Mouse (Mus musculus) forebrain, embryonic 15.5 days (tissue): ENCODE data around the gene Rpl38. TPM values are rescaled to one million over a fixed set of nuclear protein-coding genes. Genes with fewer than 3 reads are reported as not detected.

Experiments
- ATAC-seq: fragments of 200-750 bp; cut with Nextera tagmentation; replicated peaks from 2 replicates; pipeline ENCODE4 v1.8.0; 2017; ENCODE audit warnings: mild to moderate bottlenecking, moderate TSS enrichment, moderate library complexity
- H3K27ac ChIP-seq: fragments of 300-500 bp; sonication (generic); replicated peaks from 2 replicates; pipeline ENCODE4 v1.5.1; 2015; ENCODE audit warnings: mild to moderate bottlenecking, inconsistent platforms
- H3K27me3 ChIP-seq: fragments of 300-500 bp; sonication (generic); 2 replicates; pipeline ENCODE4 v1.6.1; 2015; ENCODE audit warnings: inconsistent platforms
- H3K36me3 ChIP-seq: fragments of 300-500 bp; sonication (generic); 2 replicates; pipeline ENCODE4 v1.6.1; 2015; ENCODE audit warnings: mild to moderate bottlenecking, inconsistent platforms
- H3K4me1 ChIP-seq: fragments of 300-500 bp; sonication (generic); 2 replicates; pipeline ENCODE4 v1.6.1; 2015; ENCODE audit warnings: inconsistent platforms
- H3K4me2 ChIP-seq: fragments of 300-500 bp; sonication (generic); replicated peaks from 2 replicates; pipeline ENCODE4 v1.6.1; 2015; ENCODE audit warnings: mild to moderate bottlenecking, inconsistent platforms
- H3K4me3 ChIP-seq: fragments of 300-500 bp; sonication (generic); 2 replicates; pipeline ENCODE4 v1.5.1; 2015; ENCODE audit warnings: mild to moderate bottlenecking, inconsistent platforms
- H3K9ac ChIP-seq: fragments of 300-500 bp; sonication (generic); replicated peaks from 2 replicates; pipeline ENCODE4 v1.6.1; 2015; ENCODE audit warnings: mild to moderate bottlenecking, inconsistent platforms
- H3K9me3 ChIP-seq: fragments of 300-500 bp; sonication (generic); 2 replicates; pipeline ENCODE4 v1.6.1; 2016; ENCODE audit warnings: inconsistent platforms
- WGBS: fragments of 180-500 bp; shearing (Covaris S2); methylation state at CpG from one replicate; pipeline ENCODE4 v1.1.7; 2015; ENCODE audit warnings: mixed read lengths; 5-methylcytosine and 5-hydroxymethylcytosine counted together
- polyA plus RNA-seq: library from polyadenylated mRNA; unstranded; fragments of >200 nt; fragmentation: Nextera tagmentation; extraction: Ambion mirVana; gene quantifications from 2 replicates; pipeline ENCODE4 v1.2.1, GENCODE M21; 2015

Gene Rpl38
- polyA plus RNA-seq, 1 experiment from 2014 or later = 787 TPM

DNA sequence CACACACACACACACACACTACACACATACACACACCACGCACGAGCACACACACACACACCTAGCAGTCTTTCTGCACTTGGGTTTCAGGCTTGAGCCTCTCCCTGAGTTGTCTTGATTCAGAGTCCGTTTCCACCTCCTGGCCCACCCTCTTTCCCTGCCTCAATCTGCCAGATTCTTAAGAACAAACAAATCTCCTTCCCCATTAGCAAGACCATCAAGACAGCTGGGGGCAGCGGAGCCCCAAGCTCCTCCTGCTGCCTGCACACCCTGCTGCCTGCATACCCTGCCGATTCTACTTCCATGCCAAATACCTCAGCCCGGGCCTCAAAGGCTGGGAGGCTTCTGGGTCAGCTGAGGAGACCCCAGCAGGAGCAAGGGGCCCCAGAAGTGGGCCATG, 27.7 kb upstream of the Rpl38 start:
- no peak overlapping the region for H3K9ac ChIP-seq
- no peak for ATAC-seq
- WGBS = 32% methylated on average over 6 of the region's 6 CpGs

DNA sequence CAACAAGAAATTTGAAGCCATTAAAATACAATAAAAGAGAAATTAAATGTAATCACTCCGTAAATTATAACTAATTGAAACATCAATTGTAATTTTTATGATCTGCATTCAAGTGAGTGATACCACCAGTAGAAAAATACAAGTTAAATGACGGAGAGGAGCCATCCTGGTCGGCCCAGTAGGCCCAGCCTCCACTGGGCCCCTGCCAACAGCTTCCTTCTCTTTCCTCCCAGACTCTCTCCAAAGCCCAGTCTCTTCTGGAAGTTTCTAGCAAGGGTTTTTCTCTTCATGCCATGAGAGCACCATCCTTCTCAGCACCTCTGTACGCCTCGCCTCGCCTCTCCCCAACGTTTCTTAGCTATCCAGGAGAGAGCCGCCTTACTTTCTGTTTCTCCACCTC, 27.2 kb upstream of the Rpl38 start:
- WGBS = 85% methylated on average over 8 of the region's 8 CpGs
- no peak for ATAC-seq
- H3K9me3 ChIP-seq = no peaks in the 10 kb centered on the region
- no peak overlapping the region for H3K9ac ChIP-seq
- H3K36me3 ChIP-seq = no peaks in the 10 kb centered on the region
- peaks cover 33% of the 10 kb centered on the region for H3K4me1 ChIP-seq
- H3K4me3 ChIP-seq = no peak overlapping the region
- peaks cover 6% of the 10 kb centered on the region; the same call in 1 of the 2 replicates for H3K27me3 ChIP-seq
- no peak overlapping the region for H3K4me2 ChIP-seq
- H3K27ac ChIP-seq = no peak overlapping the region

More for the DNA sequence above, 27.7 kb upstream of the Rpl38 start:
- Histone ChIP-seq H3K27me3 (peaks cover 6% of the 10 kb centered on the region; the same call in 1 of the 2 replicates), H3K4me2 (no peak overlapping the region), H3K9me3 (no peaks in the 10 kb centered on the region), H3K36me3 (no peaks in the 10 kb centered on the region), H3K4me3 (no peak overlapping the region), H3K4me1 (peaks cover 33% of the 10 kb centered on the region), H3K27ac (no peak overlapping the region)

DNA sequence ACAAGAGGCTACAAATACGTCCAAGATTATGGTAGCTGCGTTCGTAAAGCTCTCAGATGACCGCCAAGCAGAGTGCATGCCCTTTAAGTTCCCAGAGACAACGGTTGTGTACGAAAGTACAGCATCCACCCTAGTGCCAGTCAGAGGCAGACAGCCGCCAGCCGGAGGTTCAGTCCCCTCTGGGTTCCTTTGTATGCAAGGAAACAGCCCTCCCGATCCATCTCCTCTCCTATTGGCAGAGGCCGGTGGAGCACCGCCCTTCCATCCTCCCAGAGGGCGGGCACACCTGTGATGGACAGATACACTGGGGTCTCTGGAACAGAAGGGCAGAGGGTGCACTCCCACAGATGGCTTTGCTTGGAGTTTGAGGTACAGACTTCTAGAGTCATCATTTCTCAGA, 26.1 kb upstream of the Rpl38 start:
- no peaks in the 10 kb centered on the region for H3K9me3 ChIP-seq
- H3K4me1 ChIP-seq = peaks cover 25% of the 10 kb centered on the region
- H3K27me3 ChIP-seq = peaks cover 6% of the 10 kb centered on the region; the same call in 1 of the 2 replicates
- H3K4me3 ChIP-seq = no peak overlapping the region
- H3K27ac ChIP-seq = no peak overlapping the region
- WGBS = 39% methylated on average over 12 of the region's 12 CpGs
- H3K4me2 ChIP-seq = no peak overlapping the region
- H3K36me3 ChIP-seq = no peaks in the 10 kb centered on the region
- no peak overlapping the region for H3K9ac ChIP-seq
- peak; percentile 69 for ATAC-seq

DNA sequence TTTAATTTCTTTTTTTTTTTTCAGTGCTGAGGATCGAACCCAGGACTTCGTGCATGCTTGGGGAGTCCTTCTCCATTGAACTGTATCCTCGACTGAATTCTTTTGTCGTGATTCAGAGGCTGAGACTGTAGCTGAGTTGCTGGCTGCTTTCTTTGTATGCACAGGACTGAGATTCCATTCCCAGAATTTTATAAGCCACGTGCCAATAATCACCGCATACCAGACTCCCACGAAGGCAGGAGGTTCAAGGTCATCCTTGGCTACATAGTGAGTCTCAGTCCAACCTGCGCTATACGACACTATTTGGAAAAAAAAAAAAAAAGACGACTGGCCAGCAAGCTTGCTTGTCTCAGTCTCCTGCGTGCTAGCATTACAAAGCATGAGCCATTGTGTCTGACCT, 25.4 kb upstream of the Rpl38 start:
- Histone ChIP-seq H3K27ac (no peak overlapping the region), H3K9ac (no peak overlapping the region), H3K9me3 (no peaks in the 10 kb centered on the region), H3K4me1 (peaks cover 21% of the 10 kb centered on the region), H3K36me3 (no peaks in the 10 kb centered on the region), H3K27me3 (peaks cover 6% of the 10 kb centered on the region; the same call in 1 of the 2 replicates), H3K4me3 (no peak overlapping the region), H3K4me2 (no peak overlapping the region)
- ATAC-seq = no peak
- WGBS = 75% methylated on average over 11 of the region's 11 CpGs

DNA sequence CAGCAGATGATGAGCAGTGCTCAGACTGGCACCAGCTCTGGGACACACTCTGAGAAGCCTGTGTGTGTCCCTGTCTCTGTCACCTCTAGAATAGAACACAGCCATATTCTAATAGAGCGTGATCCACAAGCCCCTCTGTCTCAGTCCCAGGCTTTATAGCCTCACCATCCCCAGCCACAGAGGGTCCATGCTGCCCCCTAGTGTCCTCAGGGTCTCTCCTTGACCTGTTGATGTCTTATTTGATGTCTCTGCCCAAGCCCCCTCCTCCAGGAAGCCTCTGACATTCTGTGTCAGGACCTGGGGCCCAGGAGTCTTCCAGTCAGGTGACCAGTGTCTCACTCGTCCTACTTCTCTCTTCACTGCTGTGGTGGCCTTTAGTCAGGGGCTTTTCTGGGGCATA, 24.2 kb upstream of the Rpl38 start:
- no peak for ATAC-seq
- no peak overlapping the region for H3K27ac ChIP-seq
- no peaks in the 10 kb centered on the region for H3K36me3 ChIP-seq
- no peaks in the 10 kb centered on the region for H3K9me3 ChIP-seq
- H3K4me1 ChIP-seq = peaks cover 18% of the 10 kb centered on the region
- WGBS = 29% methylated on average over 2 of the region's 2 CpGs
- no peak overlapping the region for H3K4me2 ChIP-seq
- peaks cover 6% of the 10 kb centered on the region; the same call in 1 of the 2 replicates for H3K27me3 ChIP-seq
- H3K4me3 ChIP-seq = no peak overlapping the region
- no peak overlapping the region for H3K9ac ChIP-seq

DNA sequence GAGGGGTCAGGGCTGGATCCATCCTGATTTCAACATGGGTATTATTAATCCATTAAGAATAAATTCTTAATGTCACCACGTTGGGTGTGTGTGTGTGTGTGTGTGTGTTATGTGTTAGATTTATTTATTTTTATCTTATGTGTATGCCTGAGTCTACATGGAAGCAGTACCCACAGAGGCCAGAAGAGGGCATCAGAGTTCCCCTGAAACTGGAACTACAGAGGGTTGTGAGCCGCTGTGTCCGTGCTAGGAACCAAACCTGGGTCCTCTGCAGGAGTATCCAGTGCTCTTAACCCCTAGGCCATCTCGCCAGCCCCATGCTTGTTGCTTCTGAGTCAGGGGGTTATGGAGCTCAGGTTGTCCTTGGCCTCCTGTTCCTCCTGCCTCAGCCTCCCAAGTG, 18.8 kb upstream of the Rpl38 start:
- WGBS = 71% methylated on average over 4 of the region's 4 CpGs
- Histone ChIP-seq H3K9ac (no peak overlapping the region), H3K4me1 (peaks cover 6% of the 10 kb centered on the region), H3K4me3 (no peak overlapping the region), H3K36me3 (no peaks in the 10 kb centered on the region), H3K27me3 (0 out of 2 replicates have a peak, but pooled peaks cover 4% of the 10 kb centered on the region), H3K4me2 (no peak overlapping the region), H3K27ac (no peak overlapping the region), H3K9me3 (no peaks in the 10 kb centered on the region)
- no peak for ATAC-seq

DNA sequence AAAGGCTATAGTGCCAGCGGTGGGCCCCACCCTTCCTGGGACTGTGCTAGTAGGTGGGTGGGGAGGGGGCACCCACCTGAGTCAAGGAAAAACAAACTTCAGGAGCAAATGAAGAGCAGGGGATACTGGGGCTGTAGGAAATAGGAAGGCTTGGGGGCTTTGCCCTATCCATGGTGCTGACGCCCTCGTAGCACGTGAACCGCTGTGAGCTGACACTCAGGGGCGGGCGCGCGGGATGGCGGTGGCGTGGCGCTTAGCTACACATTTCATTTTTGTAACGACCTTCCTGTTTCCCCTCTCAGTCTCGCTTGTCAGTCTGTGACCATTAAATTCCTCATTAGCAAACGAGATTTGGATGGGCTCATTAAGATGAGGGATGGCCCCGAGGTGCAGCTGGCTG, 15.8 kb upstream of the Rpl38 start:
- 5% methylated on average over 16 of the region's 16 CpGs for WGBS
- ATAC-seq = no peak; the same call in 1 of the 2 replicates
- H3K4me1 ChIP-seq = peaks cover 6% of the 10 kb centered on the region
- no peak overlapping the region for H3K4me3 ChIP-seq
- H3K36me3 ChIP-seq = no peaks in the 10 kb centered on the region
- H3K27ac ChIP-seq = no peak overlapping the region
- no peaks in the 10 kb centered on the region for H3K9me3 ChIP-seq
- peak overlapping the region; percentile 4; the same call in 1 of the 2 replicates for H3K4me2 ChIP-seq
- H3K27me3 ChIP-seq = 0 out of 2 replicates have a peak, but pooled peaks cover 4% of the 10 kb centered on the region
- no peak overlapping the region for H3K9ac ChIP-seq

DNA sequence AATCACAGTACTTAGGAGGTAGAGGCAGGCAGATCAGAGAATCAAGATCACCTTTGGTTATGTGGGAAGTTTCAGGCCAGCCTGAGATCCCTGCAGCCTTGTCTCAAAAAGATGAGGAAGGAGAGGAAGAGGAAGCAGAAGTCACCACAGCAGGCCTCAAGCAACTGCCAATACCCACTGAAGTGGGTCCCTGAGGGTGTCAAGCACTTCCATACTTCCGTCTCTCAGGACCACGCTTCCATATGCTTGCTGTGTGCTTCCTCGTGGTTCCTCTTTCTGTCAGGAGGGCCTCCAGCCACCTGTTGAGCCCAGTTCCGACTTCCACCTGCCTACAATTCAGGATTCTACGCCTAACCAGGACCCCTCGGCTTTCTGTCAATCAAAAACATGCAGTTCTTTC, 14.7 kb upstream of the Rpl38 start:
- Histone ChIP-seq H3K9me3 (no peaks in the 10 kb centered on the region), H3K27me3 (0 out of 2 replicates have a peak, but pooled peaks cover 4% of the 10 kb centered on the region), H3K36me3 (no peaks in the 10 kb centered on the region), H3K9ac (no peak overlapping the region), H3K4me2 (no peak overlapping the region), H3K27ac (no peak overlapping the region), H3K4me1 (peaks cover 6% of the 10 kb centered on the region), H3K4me3 (no peak overlapping the region)
- 87% methylated on average over 6 of the region's 6 CpGs for WGBS
- ATAC-seq = no peak

DNA sequence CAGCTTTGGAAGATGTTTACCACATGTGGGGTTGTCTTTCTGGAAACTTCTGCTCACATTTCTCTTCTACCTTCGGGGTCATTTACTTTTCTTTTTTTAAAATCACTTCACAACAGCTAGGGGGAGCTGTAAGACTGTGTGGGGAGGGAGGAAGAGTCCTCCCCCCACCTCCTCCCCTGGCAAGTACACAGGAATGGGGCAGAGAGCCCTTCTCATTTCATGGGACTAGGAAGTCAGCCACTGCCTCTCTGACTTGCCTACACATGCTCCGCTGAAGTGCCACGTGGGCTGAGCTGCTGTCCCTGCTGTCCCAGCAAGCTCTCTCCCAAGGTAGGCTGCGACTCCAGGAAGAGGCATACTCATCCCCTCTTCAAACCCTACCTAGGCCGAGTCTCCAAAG, 13.8 kb upstream of the Rpl38 start:
- H3K4me1 ChIP-seq = peaks cover 6% of the 10 kb centered on the region
- no peaks in the 10 kb centered on the region for H3K9me3 ChIP-seq
- H3K27ac ChIP-seq = no peak overlapping the region
- 0 out of 2 replicates have a peak, but pooled peaks cover 4% of the 10 kb centered on the region for H3K27me3 ChIP-seq
- WGBS = 63% methylated on average over 5 of the region's 5 CpGs
- H3K4me3 ChIP-seq = no peak overlapping the region
- H3K36me3 ChIP-seq = no peaks in the 10 kb centered on the region
- no peak overlapping the region for H3K4me2 ChIP-seq
- H3K9ac ChIP-seq = no peak overlapping the region
- no peak for ATAC-seq

DNA sequence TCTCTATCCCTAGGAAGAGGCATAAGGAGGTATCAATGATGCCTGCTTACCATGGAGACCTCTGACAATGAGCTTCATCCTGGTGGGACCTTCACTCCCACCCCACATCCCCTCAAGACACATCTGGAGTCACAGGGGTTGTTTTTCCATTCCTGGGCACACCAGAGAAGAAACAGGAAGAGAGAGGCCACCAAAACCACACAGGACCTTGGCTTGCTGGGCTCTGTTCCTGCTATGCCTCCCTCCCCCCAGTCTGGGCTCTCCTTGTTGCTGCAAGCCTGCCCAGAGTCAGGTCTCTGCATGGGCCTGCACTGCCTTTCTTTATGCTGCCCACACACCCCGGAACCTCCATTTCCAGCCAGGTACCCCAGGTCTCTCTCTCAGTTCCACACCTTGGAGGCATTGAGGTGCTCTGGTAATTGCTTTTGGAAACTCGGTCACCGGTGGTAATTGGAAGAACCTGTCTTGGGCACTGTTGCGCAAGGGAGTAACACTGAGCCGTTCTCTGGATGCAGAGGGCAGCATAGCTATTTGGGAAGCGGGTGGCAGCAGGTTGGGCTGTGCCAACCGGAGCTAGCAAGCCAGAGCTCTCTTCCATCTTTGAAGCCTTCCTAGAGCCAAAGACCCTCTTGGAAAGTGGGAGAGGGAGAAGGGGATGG, 12.8 kb upstream of the Rpl38 start:
- Histone ChIP-seq H3K9ac (no peak overlapping the region), H3K27me3 (0 out of 2 replicates have a peak, but pooled peaks cover 4% of the 10 kb centered on the region), H3K4me2 (no peak overlapping the region), H3K4me3 (no peak overlapping the region), H3K4me1 (peaks cover 6% of the 10 kb centered on the region), H3K36me3 (no peaks in the 10 kb centered on the region), H3K27ac (no peak overlapping the region), H3K9me3 (no peaks in the 10 kb centered on the region)
- WGBS = 90% methylated on average over 7 of the region's 7 CpGs
- no peak for ATAC-seq

DNA sequence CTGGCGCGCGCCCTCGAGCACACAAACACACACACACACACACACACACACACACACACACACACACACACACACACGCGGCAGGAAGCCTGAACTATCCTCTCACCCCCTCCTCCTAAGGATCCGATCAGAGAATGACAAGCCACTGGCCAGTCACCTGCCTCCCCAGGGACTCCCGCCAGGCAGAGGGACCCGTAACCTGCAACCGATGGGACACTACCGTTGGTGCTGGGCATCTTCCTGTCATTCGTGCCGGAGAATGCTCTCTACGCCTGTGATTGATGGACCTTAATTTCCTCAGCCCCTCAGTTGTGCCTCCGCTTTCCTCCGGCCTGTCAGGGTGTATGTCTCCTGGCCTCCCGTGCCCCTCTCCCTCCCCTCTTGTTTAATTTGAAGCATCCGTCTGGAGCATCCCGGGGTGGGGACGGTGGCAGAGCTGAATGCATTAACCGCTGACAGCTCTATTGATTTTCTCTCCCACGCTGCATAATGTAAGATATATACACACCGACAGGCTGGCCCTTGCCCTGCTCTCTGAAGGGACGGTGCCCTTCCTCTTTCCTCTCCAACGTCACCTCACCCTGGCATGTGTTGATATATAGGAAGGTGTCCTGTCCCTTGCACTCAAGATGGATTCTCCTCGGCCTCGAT, 11.2 kb upstream of the Rpl38 start:
- no peak for ATAC-seq
- Histone ChIP-seq H3K36me3 (no peaks in the 10 kb centered on the region), H3K9ac (no peak overlapping the region), H3K9me3 (no peaks in the 10 kb centered on the region), H3K4me2 (no peak overlapping the region), H3K4me3 (no peak overlapping the region), H3K4me1 (peaks cover 6% of the 10 kb centered on the region), H3K27me3 (0 out of 2 replicates have a peak, but pooled peaks cover 4% of the 10 kb centered on the region), H3K27ac (no peak overlapping the region)
- WGBS = 60% methylated on average over 27 of the region's 27 CpGs

DNA sequence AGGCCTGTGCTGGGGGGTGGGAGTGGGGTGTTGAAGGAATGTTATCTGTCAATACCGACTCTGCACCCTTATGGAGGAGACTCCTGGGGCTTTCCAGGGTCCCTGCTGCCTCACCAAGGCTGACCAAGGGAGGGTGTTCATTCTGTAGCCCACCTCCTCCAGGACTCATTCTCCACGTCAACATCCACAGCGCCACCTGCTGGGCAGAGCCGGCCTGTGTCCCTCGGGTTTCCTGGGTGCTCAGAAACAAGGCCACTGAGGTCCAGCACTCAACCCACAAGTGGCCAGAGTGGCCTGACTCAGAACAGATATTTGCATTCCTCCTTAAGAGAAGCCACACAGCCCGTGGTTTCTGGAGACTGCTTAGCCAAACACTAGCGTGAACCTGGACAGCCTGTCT, 10.6 kb upstream of the Rpl38 start:
- WGBS = 17% methylated on average over 7 of the region's 7 CpGs
- no peak overlapping the region for H3K4me2 ChIP-seq
- H3K9ac ChIP-seq = no peak overlapping the region
- H3K4me1 ChIP-seq = peaks cover 2% of the 10 kb centered on the region
- H3K4me3 ChIP-seq = no peak overlapping the region
- no peaks in the 10 kb centered on the region for H3K36me3 ChIP-seq
- no peak for ATAC-seq
- 0 out of 2 replicates have a peak, but pooled peaks cover 4% of the 10 kb centered on the region for H3K27me3 ChIP-seq
- no peak overlapping the region for H3K27ac ChIP-seq
- no peaks in the 10 kb centered on the region for H3K9me3 ChIP-seq
